Mouse (Mus musculus) CD4-positive naive resting alpha-beta T cell, adult 57 days (primary cell): ENCODE data around the gene Itgam. TPM values are rescaled to one million over a fixed set of nuclear protein-coding genes. Genes with fewer than 3 reads are reported as not detected.

Experiments
- total RNA-seq: library from RNA; stranded (reverse); gene quantifications from one replicate; pipeline ENCODE4 v1.2.4, GENCODE M21; 2023

Gene Itgam
- 4.8 TPM for total RNA-seq

GRCm38 (mm10) chr7:128062456-128062855 lies at the start of gene Itgam, which contains the start of gene Gm49368:
Gene Itgam (plus strand): TSS chr7:128062640.
Gene Gm49368 (plus strand): TSS chr7:128062683.

GRCm38 (mm10) chr7:128128741-128129720 lies 66.6 kb downstream of the Itgam start, which contains the start of gene Itgax:
Gene Itgax (plus strand): TSS chr7:128129547.

GRCm38 (mm10) chr7:128154076-128154475 lies 91.6 kb downstream of the Itgam start, which contains the start of gene Itgad:
Gene Itgad (plus strand): TSS chr7:128154376.

Other genes with a start within 250 kb of the Itgam start
- gene Stx4a, start 238.3 kb upstream of the Itgam start, total RNA-seq = 114 TPM
- not detected for gene Stx1b, start 238.1 kb upstream of the Itgam start, total RNA-seq
- gene Zfp646, start 186.4 kb upstream of the Itgam start, total RNA-seq = 89.5 TPM
- gene Zfp668, start 185.8 kb upstream of the Itgam start, total RNA-seq = 20.5 TPM
- gene Prss53, start 171.7 kb upstream of the Itgam start, total RNA-seq = 0.44 TPM
- not detected for gene Gm21974, start 167.2 kb upstream of the Itgam start, total RNA-seq
- gene Vkorc1, start 167.0 kb upstream of the Itgam start, total RNA-seq = 15.3 TPM
- gene Bckdk, start 158.6 kb upstream of the Itgam start, total RNA-seq = 36.7 TPM
- gene Kat8, start 150.1 kb upstream of the Itgam start, total RNA-seq = 37.3 TPM
- gene Prss8, start 132.5 kb upstream of the Itgam start, total RNA-seq = not detected
- 1.4 TPM for gene Prss36, start 115.9 kb upstream of the Itgam start, total RNA-seq
- gene Fus, start 95.2 kb upstream of the Itgam start, total RNA-seq = 865 TPM
- 60.1 TPM for gene Pycard, start 68.8 kb upstream of the Itgam start, total RNA-seq
- gene Trim72, start 58.7 kb upstream of the Itgam start, total RNA-seq = 2.4 TPM
- not detected for gene Gm49368, start within 50 bp of the Itgam start, total RNA-seq
- gene Itgax, start 66.9 kb downstream of the Itgam start, total RNA-seq = 3.6 TPM
- 6.2 TPM for gene Itgad, start 91.7 kb downstream of the Itgam start, total RNA-seq
- not detected for gene Cox6a2, start 143.7 kb downstream of the Itgam start, total RNA-seq
- 27.5 TPM for gene Armc5, start 174.7 kb downstream of the Itgam start, total RNA-seq
- 3.2 TPM for gene 9130023H24Rik, start 175.4 kb downstream of the Itgam start, total RNA-seq
- 8.1 TPM for gene Tgfb1i1, start 184.2 kb downstream of the Itgam start, total RNA-seq
- gene Slc5a2, start 203.0 kb downstream of the Itgam start, total RNA-seq = not detected
- gene BC017158, start 235.5 kb downstream of the Itgam start, total RNA-seq = 26.4 TPM